Mouse (Mus musculus) left cerebral cortex, postnatal 10 days (tissue): Measurements from ENCODE around the gene Adamts20. TPM values are rescaled to one million over a fixed set of nuclear protein-coding genes. Genes with fewer than 3 reads are reported as not detected.

ENCODE experiments used
- DNase-seq, 2 experiments: peaks; one replicate each; pipeline ENCODE4 v3.0.0; 2021 to 2022; ENCODE audit warnings: low spot score in 2 of 2, mixed read lengths in 1 of 2; ENCODE audit errors: extremely low spot score in 1 of 2
- intact Hi-C: fragments of 180-260 bp; cut with DNase I; formaldehyde crosslinking; loops from one replicate; pipeline ENCODE4 v1.15.1; 2025
- total RNA-seq, 2 experiments: library from RNA; stranded (reverse); gene quantifications; 2 replicates each; pipeline ENCODE4 v1.2.3; 2021

Gene Adamts20
- total RNA-seq, 2 experiments from 2014 or later: 12.5 to 14.2 TPM

DNA sequence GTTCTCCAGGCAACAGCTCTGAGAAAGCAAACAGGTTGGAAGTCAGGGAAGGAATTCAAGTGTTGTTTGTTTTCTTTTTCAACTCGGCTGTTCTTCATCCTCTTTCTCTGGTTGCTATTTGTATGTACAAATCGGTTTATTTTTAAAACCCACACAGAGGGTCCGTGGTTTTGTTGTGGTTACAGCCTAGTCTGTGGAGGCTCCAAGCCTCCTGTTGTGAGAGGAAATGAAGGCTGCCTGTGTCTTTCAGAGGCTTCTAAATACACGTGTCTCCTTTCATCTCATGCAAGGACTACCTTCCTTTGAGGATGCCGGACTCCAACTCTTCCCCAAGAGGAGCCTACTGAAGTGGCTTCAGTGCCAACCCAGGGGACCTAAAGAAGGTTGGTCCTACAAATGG is 234.0 kb downstream of the Adamts20 start:
- DNase-seq: peak in 1 of 2 experiments; percentile 32
- intact Hi-C loops: no loop called here

DNA sequence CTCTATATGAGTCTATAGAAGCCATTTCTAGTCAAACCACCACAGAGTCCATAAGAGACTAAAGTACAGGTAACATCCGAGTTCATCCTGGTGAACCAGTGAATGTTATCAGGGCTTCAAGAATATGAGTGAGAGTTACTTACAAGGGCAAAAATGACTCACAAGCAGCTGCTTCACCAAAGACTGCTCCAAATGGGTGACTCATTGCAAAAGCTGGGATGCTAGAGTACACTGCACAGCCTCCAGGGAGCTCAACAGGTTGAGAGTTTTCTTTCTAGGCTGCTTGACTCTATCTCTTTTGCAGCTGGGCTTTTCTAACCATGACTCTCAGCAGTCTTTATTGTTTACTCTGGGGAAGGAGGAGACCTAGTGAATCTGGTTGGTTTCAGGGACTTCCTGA is 237.8 kb downstream of the Adamts20 start:
- intact Hi-C loops: no loop called here
- no peak for DNase-seq

DNA sequence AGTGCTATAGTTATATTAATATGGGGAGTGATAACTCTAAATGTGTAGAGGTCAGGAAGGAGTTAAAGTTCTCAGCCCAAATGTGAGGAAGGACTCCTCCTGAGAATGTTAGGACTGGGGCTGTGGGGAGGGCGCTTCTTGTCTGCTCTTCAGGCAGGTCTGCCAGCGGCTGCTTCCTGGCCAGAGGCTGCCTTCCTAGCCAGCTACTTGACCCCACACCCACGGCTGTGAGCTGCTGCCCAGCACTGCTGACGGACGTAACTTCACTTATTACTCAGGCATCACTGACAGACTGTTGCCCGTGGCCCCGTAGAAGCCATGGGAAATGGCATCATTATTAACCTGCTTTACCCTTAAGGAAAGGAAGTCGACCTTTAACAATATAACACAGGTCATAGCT is 242.1 kb downstream of the Adamts20 start:
- intact Hi-C loops: no loop called here
- DNase-seq: peak in 1 of 2 experiments; percentile 41

DNA sequence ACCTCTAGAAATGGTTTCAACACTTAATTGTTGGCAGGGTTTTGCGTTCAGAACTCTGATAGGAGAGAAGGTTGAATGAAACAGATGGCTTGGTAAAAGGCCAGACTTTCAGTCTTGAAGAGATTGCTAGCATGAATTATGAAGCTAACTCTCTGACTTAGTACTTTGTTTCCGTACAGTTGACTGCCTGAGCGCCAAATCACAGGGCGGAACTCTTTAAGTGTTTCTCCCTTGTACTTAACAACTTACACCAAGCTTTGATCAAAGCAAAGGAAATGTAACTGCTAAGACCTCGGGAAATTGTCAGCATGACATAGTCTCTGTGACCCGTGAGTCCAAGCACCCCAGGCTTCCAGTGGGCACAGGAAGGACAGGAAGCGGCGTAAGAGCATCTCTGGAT is 244.5 kb downstream of the Adamts20 start:
- DNase-seq: peak in 1 of 2 experiments; percentile 30
- intact Hi-C loops: no loop called here

Other genes starting within 250 kb of the Adamts20 start
- 1 to 10 TPM; 4.3 to 4.6 TPM for gene Pus7l, start 78.1 kb upstream of the Adamts20 start, total RNA-seq
- 1 to 10 TPM; 1.6 TPM for gene Irak4, start 78.2 kb upstream of the Adamts20 start, total RNA-seq
- gene Twf1, start 124.5 kb upstream of the Adamts20 start, total RNA-seq: 10 to 100 TPM; 43.3 to 49.7 TPM
- gene Tmem117, start 163.8 kb upstream of the Adamts20 start, total RNA-seq: 10 to 100 TPM; 12.6 to 13.7 TPM